Comparison of ENCODE assay signal across 13 mouse cellular contexts in genomic region chr12:5188899-5189298, GRCm38 (mm10).
DNase-seq lines count a peak whose midpoint lies in the region; ATAC-seq lines count a peak whose summit lies in the region.
"Had no signal": no experiment of that assay in that cellular context is flagged by ENCODE, and none has a peak within 500 bp of the region (broad histone marks: within the 10 kb centered on the region; RNA-seq: fewer than 3 reads in every experiment).

No protein-coding gene starts in this region.

- H3K27me3 ChIP-seq in heart, embryonic 12.5 days (replicated peaks): no peaks in the 10 kb centered on the region
- H3K27me3 ChIP-seq in hindbrain, embryonic 14.5 days (ENCODE audit: control insufficient read depth, insufficient read depth, low read length): no peaks in the 10 kb centered on the region
- H3K27me3 ChIP-seq in midbrain, embryonic 16.5 days (ENCODE audit: control insufficient read depth, insufficient read depth, low read depth, low read length): no peaks in the 10 kb centered on the region
- H3K27me3 ChIP-seq: Patski had no signal

- peaks cover 51% of the 10 kb centered on the region for H3K4me1 ChIP-seq in heart, embryonic 12.5 days (replicated peaks)
- H3K4me1 ChIP-seq in hindbrain, embryonic 14.5 days (replicated peaks; ENCODE audit: control insufficient read depth, insufficient read depth, low read length): peaks cover 45% of the 10 kb centered on the region
- peaks cover 33% of the 10 kb centered on the region for H3K4me1 ChIP-seq in midbrain, embryonic 16.5 days (ENCODE audit: control insufficient read depth, insufficient read depth, low read length)

- DNase-seq in heart, postnatal 4 days: no peak
- peak; percentile 66 for DNase-seq in embryo, embryonic 10.5 days (ENCODE audit: low spot score)
- DNase-seq in hindbrain, embryonic 14.5 days (ENCODE audit: low spot score): no peak
- DNase-seq in ovary, adult 18-20 months (ENCODE audit: low spot score): no peak
- no peak for DNase-seq in kidney, adult 18-20 months
- DNase-seq in kidney, adult 11 months: no peak
- DNase-seq: adrenal gland, postnatal 25 days; cerebellum, adult 9-11 months; kidney, adult 9 months; lung, adult 2 months had no signal

- no peaks in the 10 kb centered on the region for H3K36me3 ChIP-seq in heart, embryonic 12.5 days
- no peaks in the 10 kb centered on the region for H3K36me3 ChIP-seq in hindbrain, embryonic 14.5 days (replicated peaks; ENCODE audit: control insufficient read depth, insufficient read depth)
- H3K36me3 ChIP-seq in midbrain, embryonic 16.5 days (ENCODE audit: control insufficient read depth, insufficient read depth, low read length): no peaks in the 10 kb centered on the region

- WGBS in heart, embryonic 12.5 days: 66% methylated on average over 7 of the region's 7 CpGs
- WGBS in hindbrain, embryonic 14.5 days: 12% methylated on average over 7 of the region's 7 CpGs
- 21% methylated on average over 7 of the region's 7 CpGs for WGBS in midbrain, embryonic 16.5 days

- peak overlapping the region; percentile 42; the same call in 1 of the 2 replicates for H3K27ac ChIP-seq in heart, embryonic 12.5 days (ENCODE audit: poor library complexity, severe bottlenecking)
- peak overlapping the region; percentile 22; the same call in 1 of the 2 replicates for H3K27ac ChIP-seq in hindbrain, embryonic 14.5 days
- H3K27ac ChIP-seq in midbrain, embryonic 16.5 days (ENCODE audit: low read length): no peak overlapping the region

- no peaks in the 10 kb centered on the region for H3K9me3 ChIP-seq in heart, embryonic 12.5 days (replicated peaks)
- no peaks in the 10 kb centered on the region for H3K9me3 ChIP-seq in hindbrain, embryonic 14.5 days (ENCODE audit: control insufficient read depth, low read length)
- H3K9me3 ChIP-seq in midbrain, embryonic 16.5 days (replicated peaks; ENCODE audit: control insufficient read depth, low read length, poor library complexity, severe bottlenecking): no peaks in the 10 kb centered on the region

- no peak overlapping the region for H3K4me3 ChIP-seq in heart, embryonic 12.5 days
- H3K4me3 ChIP-seq in hindbrain, embryonic 14.5 days (replicated peaks; ENCODE audit: low read length): no peak overlapping the region
- no peak overlapping the region for H3K4me3 ChIP-seq in midbrain, embryonic 16.5 days (ENCODE audit: low read depth, low read length)

- no peak overlapping the region for H3K4me2 ChIP-seq in heart, embryonic 12.5 days
- no peak overlapping the region for H3K4me2 ChIP-seq in hindbrain, embryonic 14.5 days (replicated peaks)
- H3K4me2 ChIP-seq in midbrain, embryonic 16.5 days (ENCODE audit: low read length): no peak overlapping the region

- ATAC-seq in heart, embryonic 12.5 days (ENCODE audit: insufficient number of reproducible peaks, low FRiP score): no peak
- peak; percentile 43; the same call in 1 of the 2 replicates for ATAC-seq in hindbrain, embryonic 14.5 days (ENCODE audit: low FRiP score)
- ATAC-seq in midbrain, embryonic 16.5 days: peak; percentile 16; the same call in 1 of the 2 replicates
- ATAC-seq: Patski had no signal

- no peak overlapping the region for H3K9ac ChIP-seq in heart, embryonic 12.5 days
- peak overlapping the region; percentile 3; the same call in 1 of the 2 replicates for H3K9ac ChIP-seq in hindbrain, embryonic 14.5 days
- H3K9ac ChIP-seq in midbrain, embryonic 16.5 days (ENCODE audit: low read depth, low read length): no peak overlapping the region
